31 mouse cellular contexts compared by ENCODE assay signal in genomic region chr4:58129844-58130243, GRCm38 (mm10).
"Had no signal": no experiment of that assay in that cellular context is flagged by ENCODE, and none has a peak within 500 bp of the region (broad histone marks: within the 10 kb centered on the region; RNA-seq: fewer than 3 reads in every experiment).

No protein-coding gene starts in this region.

- H3K4me1 ChIP-seq: limb, embryonic 12.5 days; limb, embryonic 13.5 days; limb, embryonic 15.5 days; liver, embryonic 12.5 days; liver, embryonic 13.5 days; liver, embryonic 15.5 days; lung, embryonic 15.5 days; midbrain, embryonic 10.5 days; midbrain, embryonic 12.5 days; midbrain, embryonic 13.5 days; midbrain, embryonic 15.5 days; neural tube, embryonic 12.5 days had no signal

- ATAC-seq: liver, embryonic 12.5 days; liver, postnatal 0 days; lung, postnatal 0 days; midbrain, embryonic 13.5 days; midbrain, embryonic 15.5 days; midbrain, embryonic 16.5 days had no signal

- H3K9me3 ChIP-seq: limb, embryonic 10.5 days; limb, embryonic 12.5 days; limb, embryonic 13.5 days; limb, embryonic 15.5 days; liver, embryonic 12.5 days; liver, embryonic 13.5 days; liver, embryonic 15.5 days; lung, embryonic 15.5 days; megakaryocyte, embryonic 14.5 days; midbrain, embryonic 10.5 days; midbrain, embryonic 12.5 days; midbrain, embryonic 13.5 days; midbrain, embryonic 15.5 days; neural tube, embryonic 12.5 days had no signal

- H3K9ac ChIP-seq: limb, embryonic 12.5 days; limb, embryonic 13.5 days; limb, embryonic 15.5 days; liver, embryonic 12.5 days; liver, embryonic 13.5 days; liver, embryonic 14.5 days; liver, embryonic 15.5 days; liver, postnatal 0 days; lung, embryonic 14.5 days; lung, embryonic 15.5 days; midbrain, embryonic 12.5 days; midbrain, embryonic 13.5 days; midbrain, embryonic 15.5 days; neural tube, embryonic 12.5 days had no signal

- H3K27ac ChIP-seq: left cerebral cortex, adult 2 months; limb, embryonic 10.5 days; limb, embryonic 12.5 days; limb, embryonic 13.5 days; limb, embryonic 15.5 days; liver, embryonic 12.5 days; liver, embryonic 13.5 days; liver, embryonic 14.5 days; liver, embryonic 15.5 days; lung, embryonic 15.5 days; macrophage; midbrain, embryonic 10.5 days; midbrain, embryonic 12.5 days; midbrain, embryonic 13.5 days; midbrain, embryonic 15.5 days; neural tube, embryonic 12.5 days had no signal

- H3K4me3 ChIP-seq: left cerebral cortex, adult 2 months; limb, embryonic 10.5 days; limb, embryonic 12.5 days; limb, embryonic 13.5 days; limb, embryonic 15.5 days; liver, embryonic 12.5 days; liver, embryonic 13.5 days; liver, embryonic 15.5 days; lung, embryonic 15.5 days; megakaryocyte, embryonic 14.5 days; midbrain, embryonic 10.5 days; midbrain, embryonic 12.5 days; midbrain, embryonic 13.5 days; midbrain, embryonic 15.5 days; myocyte; neural tube, embryonic 12.5 days had no signal

- H3K4me2 ChIP-seq: limb, embryonic 12.5 days; limb, embryonic 13.5 days; limb, embryonic 15.5 days; liver, embryonic 11.5 days; liver, embryonic 12.5 days; liver, embryonic 13.5 days; liver, embryonic 15.5 days; lung, embryonic 14.5 days; lung, embryonic 15.5 days; midbrain, embryonic 12.5 days; midbrain, embryonic 13.5 days; midbrain, embryonic 15.5 days; neural tube, embryonic 12.5 days had no signal

- H3K36me3 ChIP-seq: limb, embryonic 10.5 days; limb, embryonic 12.5 days; limb, embryonic 13.5 days; limb, embryonic 15.5 days; liver, embryonic 12.5 days; liver, embryonic 13.5 days; liver, embryonic 15.5 days; midbrain, embryonic 10.5 days; midbrain, embryonic 12.5 days; midbrain, embryonic 13.5 days; midbrain, embryonic 15.5 days; neural tube, embryonic 12.5 days had no signal

- H3K27me3 ChIP-seq: limb, embryonic 12.5 days; limb, embryonic 13.5 days; limb, embryonic 15.5 days; liver, embryonic 13.5 days; liver, embryonic 15.5 days; lung, embryonic 15.5 days; midbrain, embryonic 12.5 days; midbrain, embryonic 13.5 days; midbrain, embryonic 15.5 days; neural tube, embryonic 12.5 days had no signal

- DNase-seq: left cerebral cortex, postnatal 4 days; liver, embryonic 13.5 days; liver, postnatal 0 days; lung, adult 18-20 months; lung, adult 2 months; lung, embryonic 14.5 days; lung, postnatal 10 days; lung, postnatal 14 days; lung, postnatal 36 days; lung, postnatal 4 days; midbrain, embryonic 14.5 days had no signal
